Mouse (Mus musculus): ENCODE data around the gene Slc26a5.

Gene Slc26a5

GRCm38 (mm10) chr5:21865346-21866107, at the start of gene Slc26a5:
TSS of gene Slc26a5 (minus strand) at chr5:21865604.
- no peak for DNase-seq (ENCODE audit: extremely low spot score, low read depth, low spot score)

- no peak for DNase-seq (ENCODE audit: extremely low spot score, low read depth, low spot score)
These were observed 49.4 kb upstream of the Slc26a5 start for GRCm38 (mm10) chr5:21914776-21915175.

GRCm38 (mm10) chr5:21912835-21913530, 47.6 kb upstream of the Slc26a5 start:
- DNase-seq (ENCODE audit: extremely low spot score, low read depth, low spot score): no peak

GRCm38 (mm10) chr5:21910726-21911125, 45.3 kb upstream of the Slc26a5 start:
- DNase-seq (ENCODE audit: extremely low spot score, low read depth, low spot score): no peak

GRCm38 (mm10) chr5:21909713-21910112, 44.3 kb upstream of the Slc26a5 start:
- DNase-seq (ENCODE audit: extremely low spot score, low read depth, low spot score): no peak

GRCm38 (mm10) chr5:21901411-21901810, 36.0 kb upstream of the Slc26a5 start:
- DNase-seq (ENCODE audit: extremely low spot score, low read depth, low spot score): no peak

GRCm38 (mm10) chr5:21900891-21901290, 35.5 kb upstream of the Slc26a5 start:
- DNase-seq (ENCODE audit: extremely low spot score, low read depth, low spot score): no peak

GRCm38 (mm10) chr5:21898875-21899274, 33.5 kb upstream of the Slc26a5 start:
- DNase-seq (ENCODE audit: extremely low spot score, low read depth, low spot score): no peak

- DNase-seq (ENCODE audit: extremely low spot score, low read depth, low spot score): no peak
These were observed 31.2 kb upstream of the Slc26a5 start for GRCm38 (mm10) chr5:21896586-21896985.

GRCm38 (mm10) chr5:21894168-21894567, 28.8 kb upstream of the Slc26a5 start:
- no peak for DNase-seq (ENCODE audit: extremely low spot score, low read depth, low spot score)

GRCm38 (mm10) chr5:21866750-21867149, 1.3 kb upstream of the Slc26a5 start:
- DNase-seq (ENCODE audit: extremely low spot score, low read depth, low spot score): no peak

GRCm38 (mm10) chr5:21866311-21866712, 908 bp upstream of the Slc26a5 start:
- DNase-seq (ENCODE audit: extremely low spot score, low read depth, low spot score): no peak

GRCm38 (mm10) chr5:21858653-21859052, 6.8 kb downstream of the Slc26a5 start:
- no peak for DNase-seq (ENCODE audit: extremely low spot score, low read depth, low spot score)

- no peak for DNase-seq (ENCODE audit: extremely low spot score, low read depth, low spot score)
These were observed 13.6 kb downstream of the Slc26a5 start for GRCm38 (mm10) chr5:21851679-21852340.

- DNase-seq (ENCODE audit: extremely low spot score, low read depth, low spot score): no peak
These were observed 18.0 kb downstream of the Slc26a5 start for GRCm38 (mm10) chr5:21847438-21847837.

GRCm38 (mm10) chr5:21846616-21847290, 18.7 kb downstream of the Slc26a5 start:
- no peak for DNase-seq (ENCODE audit: extremely low spot score, low read depth, low spot score)

- DNase-seq (ENCODE audit: extremely low spot score, low read depth, low spot score): no peak
These were observed 20.7 kb downstream of the Slc26a5 start for GRCm38 (mm10) chr5:21844676-21845075.

- DNase-seq (ENCODE audit: extremely low spot score, low read depth, low spot score): no peak
These were observed 33.6 kb downstream of the Slc26a5 start for GRCm38 (mm10) chr5:21831761-21832160.

- DNase-seq (ENCODE audit: extremely low spot score, low read depth, low spot score): no peak
These were observed 36.5 kb downstream of the Slc26a5 start for GRCm38 (mm10) chr5:21828855-21829254.

- no peak for DNase-seq (ENCODE audit: extremely low spot score, low read depth, low spot score)
These were observed 37.8 kb downstream of the Slc26a5 start for GRCm38 (mm10) chr5:21827643-21828042.

GRCm38 (mm10) chr5:21826370-21826769, 39.0 kb downstream of the Slc26a5 start:
- DNase-seq (ENCODE audit: extremely low spot score, low read depth, low spot score): no peak

Measured in hindlimb bud, embryonic 11.5 days (tissue).